Mouse (Mus musculus) lung, adult 2 months (tissue): ENCODE measurements around the gene Cops2.

ENCODE experiments used
- CTCF ChIP-seq: fragments of 200-500 bp; IDR thresholded peaks from 2 replicates; pipeline ENCODE4 v1.5.1; 2011; ENCODE audit warnings: mild to moderate bottlenecking, low read length, control low read depth; ENCODE audit not compliant: insufficient read depth
- POLR2A ChIP-seq: fragments of 200-500 bp; IDR thresholded peaks from 2 replicates; pipeline ENCODE4 v1.6.1; 2011; ENCODE audit warnings: low read depth, mild to moderate bottlenecking, control low read depth, low read length, borderline replicate concordance; ENCODE audit errors: extremely low read depth

DNA sequence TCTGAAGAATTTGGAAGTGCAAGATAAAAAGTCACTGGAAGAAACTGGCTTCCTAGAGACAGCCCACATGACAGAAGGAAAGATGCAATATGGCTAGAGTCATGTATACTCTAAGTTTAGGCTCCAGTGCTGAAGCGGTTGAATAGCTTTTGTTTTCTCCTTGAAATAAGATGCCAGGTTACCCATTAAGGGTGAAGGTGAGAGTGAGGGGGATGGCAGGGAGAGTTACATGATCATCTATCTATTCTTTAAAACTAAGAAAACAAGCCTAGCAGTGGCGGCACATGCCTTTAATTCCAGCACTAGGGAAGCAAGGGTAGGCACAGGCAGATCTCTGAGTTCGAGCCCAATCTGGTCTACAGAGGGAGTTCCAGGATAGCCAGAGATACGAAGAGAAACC lies 73.9 kb downstream of the Cops2 start:
- TF ChIP-seq CTCF = no peak
- TF ChIP-seq POLR2A = no peak
